Mouse (Mus musculus) hindbrain, postnatal 0 days (tissue): ENCODE measurements at regions not wholly inside any gene's neighbourhood (a gene's known extent, or its start where the extent isn't known, plus 50 kb on each side); places are given as distances from the start of the nearest gene placed in this dataset.
A peak's percentile ranks its signal among the peaks of the same experiment; 100 is the strongest.

Experiments used
- ATAC-seq: fragments of 200-750 bp; cut with Nextera tagmentation; 2 replicates; pipeline ENCODE4 v1.8.0; 2017; ENCODE audit warnings: mild to moderate bottlenecking, moderate TSS enrichment, moderate library complexity
- DNase-seq: peaks from one replicate; pipeline ENCODE4 v3.0.0-alpha.2; 2015; ENCODE audit warnings: low spot score
- H3K27ac ChIP-seq: fragments of 300-500 bp; sonication (generic); 2 replicates; pipeline ENCODE4 v1.5.1; 2014; ENCODE audit warnings: mild to moderate bottlenecking
- H3K27me3 ChIP-seq: fragments of 300-500 bp; sonication (generic); 2 replicates; pipeline ENCODE4 v1.6.1; 2014; ENCODE audit warnings: low read length, mixed read lengths; ENCODE audit not compliant: insufficient read depth
- H3K36me3 ChIP-seq: fragments of 300-500 bp; sonication (generic); 2 replicates; pipeline ENCODE4 v1.6.1; 2014; ENCODE audit warnings: low read length, mixed read lengths; ENCODE audit not compliant: insufficient read depth
- H3K4me1 ChIP-seq: fragments of 300-500 bp; sonication (generic); 2 replicates; pipeline ENCODE4 v1.6.1; 2014; ENCODE audit warnings: antibody characterized with exemption, low read length, mixed read lengths; ENCODE audit not compliant: insufficient read depth
- H3K4me2 ChIP-seq: fragments of 300-500 bp; sonication (generic); 2 replicates; pipeline ENCODE4 v1.6.1; 2014; ENCODE audit warnings: low read depth, mild to moderate bottlenecking, low read length, moderate library complexity, mixed read lengths
- H3K4me3 ChIP-seq: fragments of 300-500 bp; sonication (generic); 2 replicates; pipeline ENCODE4 v1.5.1; 2014; ENCODE audit warnings: low read length
- H3K9ac ChIP-seq: fragments of 300-500 bp; sonication (generic); replicated peaks from 2 replicates; pipeline ENCODE4 v1.6.1; 2014; ENCODE audit warnings: mild to moderate bottlenecking, low read length, moderate library complexity, mixed read lengths
- H3K9me3 ChIP-seq: fragments of 300-500 bp; sonication (generic); 2 replicates; pipeline ENCODE4 v1.6.1; 2016; ENCODE audit warnings: low read length, mixed read lengths
- CTCF ChIP-seq: IDR thresholded peaks from 2 replicates; pipeline ENCODE4 v1.5.1; 2016; ENCODE audit warnings: antibody characterized with exemption, control low read depth, low read depth
- WGBS: fragments of 180-500 bp; shearing (Covaris S2); extraction: QIAGEN DNeasy Blood & Tissue Kit; methylation state at CpG from one replicate; pipeline ENCODE4 v1.1.7; 2014; 5-methylcytosine and 5-hydroxymethylcytosine counted together

DNA sequence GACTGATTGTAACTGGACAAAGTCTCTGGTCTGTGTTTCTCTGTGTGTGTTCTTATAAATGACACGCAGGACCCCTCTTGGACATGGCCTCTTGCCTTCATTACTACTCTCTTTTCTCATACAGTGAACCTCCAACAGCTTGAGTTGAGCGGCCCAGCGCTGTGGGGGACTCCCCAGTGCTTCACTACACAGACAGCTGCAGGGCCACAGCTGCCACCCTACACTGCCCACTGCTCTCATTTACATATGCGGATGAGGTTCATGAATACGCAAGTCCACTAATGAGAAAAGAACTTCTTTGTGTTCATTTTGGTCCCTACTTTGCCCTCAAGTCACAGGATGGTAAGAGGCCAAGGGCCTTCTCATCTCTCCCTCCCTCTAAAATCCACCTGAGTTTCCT is 183.4 kb upstream of the Bcl6 start:
- Histone ChIP-seq H3K9ac (no peak overlapping the region), H3K4me2 (no peak overlapping the region), H3K27me3 (no peaks in the 10 kb centered on the region), H3K36me3 (no peaks in the 10 kb centered on the region), H3K4me3 (no peak overlapping the region), H3K27ac (no peak overlapping the region), H3K9me3 (no peaks in the 10 kb centered on the region), H3K4me1 (no peaks in the 10 kb centered on the region)
- WGBS = 55% methylated on average over 5 of the region's 5 CpGs
- no peak for TF ChIP-seq CTCF
- ATAC-seq (no peak), DNase-seq (no peak)

DNA sequence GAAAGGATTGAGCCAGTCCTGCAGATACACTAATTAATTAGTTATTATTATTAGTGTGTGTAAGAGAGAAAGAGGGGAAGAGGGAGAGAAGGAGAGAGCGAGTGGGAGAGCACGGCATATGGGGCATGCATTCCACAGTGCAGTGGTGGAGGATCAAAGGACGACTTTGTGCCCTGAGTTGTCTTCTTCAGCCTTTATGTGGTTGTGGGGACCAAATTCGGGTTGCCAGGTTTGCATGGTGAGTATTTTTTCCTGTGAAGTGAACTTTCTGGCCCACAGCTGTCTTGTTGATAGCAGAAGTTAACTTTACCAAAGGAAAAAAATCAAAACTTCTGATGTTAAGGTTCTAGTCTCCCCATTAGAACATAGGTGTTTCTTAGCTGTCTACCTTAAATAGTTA is 182.5 kb upstream of the Bcl6 start:
- no peak for ATAC-seq

GRCm38 (mm10) chr16:24166496-24166895 is 177.8 kb upstream of the Bcl6 start:
- Histone ChIP-seq H3K27ac (no peak overlapping the region), H3K4me3 (no peak overlapping the region), H3K36me3 (no peaks in the 10 kb centered on the region), H3K9me3 (no peaks in the 10 kb centered on the region), H3K4me2 (no peak overlapping the region), H3K9ac (no peak overlapping the region), H3K27me3 (no peaks in the 10 kb centered on the region), H3K4me1 (no peaks in the 10 kb centered on the region)
- ATAC-seq (no peak), DNase-seq (no peak)
- no peak for TF ChIP-seq CTCF

More for the DNA sequence above, 182.5 kb upstream of the Bcl6 start:
- H3K9ac ChIP-seq = no peak overlapping the region
- no peak for DNase-seq
- H3K27me3 ChIP-seq = no peaks in the 10 kb centered on the region
- TF ChIP-seq CTCF = no peak
- H3K9me3 ChIP-seq = no peaks in the 10 kb centered on the region
- H3K27ac ChIP-seq = no peak overlapping the region
- 83% methylated on average over 4 of the region's 4 CpGs for WGBS
- H3K36me3 ChIP-seq = no peaks in the 10 kb centered on the region
- H3K4me1 ChIP-seq = no peaks in the 10 kb centered on the region
- no peak overlapping the region for H3K4me3 ChIP-seq
- H3K4me2 ChIP-seq = no peak overlapping the region

DNA sequence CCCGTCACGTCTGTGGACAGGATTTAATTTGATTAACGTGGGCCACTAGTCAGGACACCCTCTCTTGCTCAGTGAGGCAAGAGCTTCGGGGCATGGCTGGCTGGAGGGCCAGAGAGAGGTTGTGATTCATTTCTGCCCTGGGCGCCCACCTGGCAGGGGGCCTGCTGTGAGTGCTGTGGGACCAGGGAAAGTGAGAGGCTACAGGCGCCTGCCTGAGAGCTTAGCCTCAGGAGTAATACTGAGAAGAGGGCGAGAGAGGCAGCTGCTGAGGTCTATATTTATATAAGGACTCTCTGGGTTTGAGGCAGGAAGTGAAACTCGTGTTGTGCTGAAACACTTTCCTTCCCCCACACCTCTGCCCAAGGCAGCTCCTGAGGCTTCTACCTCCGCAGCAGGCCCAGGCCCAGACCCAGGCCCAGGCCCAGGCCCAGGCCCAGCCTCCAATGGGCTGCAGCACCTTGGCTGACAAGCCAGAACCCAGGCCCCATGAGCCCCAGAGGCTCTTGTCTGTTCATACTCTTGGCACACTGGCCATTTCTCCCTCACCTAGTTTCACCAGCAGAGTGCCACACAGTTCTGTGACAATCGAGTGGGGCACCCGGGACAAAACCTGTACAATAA is 176.9 kb upstream of the Bcl6 start:
- 50% methylated on average over 11 of the region's 11 CpGs for WGBS
- TF ChIP-seq CTCF = no peak
- H3K36me3 ChIP-seq = no peaks in the 10 kb centered on the region
- no peaks in the 10 kb centered on the region for H3K9me3 ChIP-seq
- DNase-seq = peak; percentile 32
- H3K9ac ChIP-seq = no peak overlapping the region
- H3K4me1 ChIP-seq = no peaks in the 10 kb centered on the region
- 0 out of 2 replicates have a peak, but pooled peaks have one; percentile 29 for ATAC-seq
- H3K4me3 ChIP-seq = no peak overlapping the region
- H3K27me3 ChIP-seq = no peaks in the 10 kb centered on the region
- no peak overlapping the region for H3K4me2 ChIP-seq
- no peak overlapping the region for H3K27ac ChIP-seq

DNA sequence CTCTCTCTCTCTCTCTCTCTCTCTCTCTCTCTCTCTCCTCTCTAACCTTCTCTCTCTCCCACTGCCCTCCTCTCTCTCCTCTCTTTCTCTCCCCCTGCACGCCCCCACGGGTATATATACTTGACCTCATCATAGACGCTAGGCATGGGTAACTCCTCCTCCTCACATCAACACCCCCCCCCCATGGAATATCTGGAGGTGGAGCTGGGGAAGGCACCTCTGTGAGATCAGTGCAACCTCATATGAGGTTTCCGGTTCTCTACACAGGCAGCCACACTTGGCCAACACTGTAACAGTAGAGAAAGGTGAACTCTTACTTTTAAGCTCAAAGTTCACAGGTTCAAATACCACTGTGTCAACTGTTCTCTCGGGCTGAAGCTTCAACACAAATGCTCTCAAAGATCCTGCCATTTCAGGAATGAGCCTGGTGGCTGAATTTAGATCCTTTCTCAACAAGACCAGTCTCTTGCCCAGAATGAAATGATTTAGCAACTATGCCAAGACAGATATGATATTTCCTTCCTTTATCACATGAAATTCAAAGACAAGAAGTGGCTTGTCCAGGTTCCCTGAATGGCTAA is 172.1 kb upstream of the Bcl6 start:
- H3K4me2 ChIP-seq = no peak overlapping the region
- TF ChIP-seq CTCF = no peak
- H3K9me3 ChIP-seq = no peaks in the 10 kb centered on the region
- no peaks in the 10 kb centered on the region for H3K36me3 ChIP-seq
- DNase-seq (no peak), ATAC-seq (no peak)
- WGBS = 81% methylated on average over 5 of the region's 5 CpGs
- no peaks in the 10 kb centered on the region for H3K27me3 ChIP-seq
- no peak overlapping the region for H3K27ac ChIP-seq
- no peaks in the 10 kb centered on the region for H3K4me1 ChIP-seq
- no peak overlapping the region for H3K9ac ChIP-seq
- no peak overlapping the region for H3K4me3 ChIP-seq

DNA sequence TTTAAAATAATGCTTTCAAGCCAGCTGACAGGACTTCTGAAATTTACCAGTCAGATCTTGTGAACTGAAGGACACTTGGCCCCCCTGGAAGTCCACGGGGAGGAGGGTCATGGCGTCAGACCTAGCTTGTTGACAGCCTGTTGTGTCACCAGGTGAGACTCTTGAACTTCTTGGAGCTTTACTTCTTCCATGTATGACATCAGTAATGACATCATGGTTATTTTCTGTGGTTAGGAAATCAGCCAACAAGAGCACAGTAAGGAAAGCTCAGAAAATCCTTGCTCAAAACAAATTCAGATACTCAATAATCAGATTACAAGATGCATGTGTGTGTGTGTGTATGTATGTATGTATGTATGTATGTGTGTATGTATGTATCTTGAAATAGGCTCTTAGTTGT is 170.7 kb upstream of the Bcl6 start:
- no peak for ATAC-seq
- no peak for TF ChIP-seq CTCF

GRCm38 (mm10) chr16:24157753-24158152 is 169.1 kb upstream of the Bcl6 start:
- no peak overlapping the region for H3K9ac ChIP-seq
- H3K4me3 ChIP-seq = no peak overlapping the region
- WGBS = 93% methylated on average over 2 of the region's 2 CpGs
- H3K27ac ChIP-seq = no peak overlapping the region
- no peak overlapping the region for H3K4me2 ChIP-seq
- no peaks in the 10 kb centered on the region for H3K9me3 ChIP-seq
- no peak for TF ChIP-seq CTCF
- H3K4me1 ChIP-seq = no peaks in the 10 kb centered on the region
- no peaks in the 10 kb centered on the region for H3K27me3 ChIP-seq
- no peaks in the 10 kb centered on the region for H3K36me3 ChIP-seq
- ATAC-seq (no peak), DNase-seq (no peak)

More for the DNA sequence above, 170.7 kb upstream of the Bcl6 start:
- 92% methylated on average over 2 of the region's 2 CpGs for WGBS
- no peaks in the 10 kb centered on the region for H3K9me3 ChIP-seq
- H3K4me2 ChIP-seq = no peak overlapping the region
- H3K9ac ChIP-seq = no peak overlapping the region
- H3K27me3 ChIP-seq = no peaks in the 10 kb centered on the region
- H3K4me3 ChIP-seq = no peak overlapping the region
- no peaks in the 10 kb centered on the region for H3K36me3 ChIP-seq
- no peaks in the 10 kb centered on the region for H3K4me1 ChIP-seq
- DNase-seq = no peak
- no peak overlapping the region for H3K27ac ChIP-seq
